Mouse (Mus musculus) limb, embryonic 10.5 days (tissue): Measurements from ENCODE around the gene Zfp770. TPM values are rescaled to one million over a fixed set of nuclear protein-coding genes. Genes with fewer than 3 reads are reported as not detected.

ENCODE experiments used
- DNase-seq: peaks from one replicate; pipeline ENCODE4 v3.0.0-alpha.2; 2017; ENCODE audit warnings: low spot score
- H3K27ac ChIP-seq: fragments of 300-500 bp; sonication (generic); 2 replicates; pipeline ENCODE4 v1.5.1; 2016; ENCODE audit warnings: mild to moderate bottlenecking
- H3K27me3 ChIP-seq: fragments of 300-500 bp; sonication (generic); 2 replicates; pipeline ENCODE4 v1.6.1; 2016; ENCODE audit warnings: low read depth, mild to moderate bottlenecking; ENCODE audit not compliant: poor library complexity, severe bottlenecking
- H3K36me3 ChIP-seq: fragments of 300-500 bp; sonication (generic); 2 replicates; pipeline ENCODE4 v1.6.1; 2016; ENCODE audit warnings: mild to moderate bottlenecking, moderate library complexity
- H3K4me1 ChIP-seq: fragments of 300-500 bp; sonication (generic); 2 replicates; pipeline ENCODE4 v1.6.1; 2016
- H3K4me3 ChIP-seq: fragments of 300-500 bp; sonication (generic); 2 replicates; pipeline ENCODE4 v1.5.1; 2016; ENCODE audit warnings: mild to moderate bottlenecking, moderate library complexity
- H3K9me3 ChIP-seq: fragments of 300-500 bp; sonication (generic); replicated peaks from 2 replicates; pipeline ENCODE4 v1.6.1; 2016; ENCODE audit warnings: mild to moderate bottlenecking
- WGBS: fragments of 180-500 bp; shearing (Covaris S2); methylation state at CpG from one replicate; pipeline ENCODE4 v1.1.7; 2016; 5-methylcytosine and 5-hydroxymethylcytosine counted together
- polyA plus RNA-seq: library from polyadenylated mRNA; unstranded; fragments of >200 nt; fragmentation: Nextera tagmentation; extraction: Ambion mirVana; gene quantifications from 2 replicates; pipeline ENCODE4 v1.2.1, GENCODE M21; 2016

Zfp770 gene
- polyA plus RNA-seq, 1 experiment from 2014 or later, result 3.0 TPM

GRCm38 (mm10) chr2:114174651-114175484 lies 26.4 kb downstream of the Zfp770 start:
- peak; percentile 86 for DNase-seq
- Histone ChIP-seq H3K9me3 (no peaks in the 10 kb centered on the region), H3K27me3 (no peaks in the 10 kb centered on the region), H3K4me3 (peak overlapping the region; percentile 87), H3K27ac (peak overlapping the region; percentile 91), H3K4me1 (peaks cover 11% of the 10 kb centered on the region), H3K36me3 (peaks cover 22% of the 10 kb centered on the region)
- WGBS, result under 1% methylated on average over 44 of the region's 44 CpGs

- Histone ChIP-seq H3K36me3 (peaks cover 33% of the 10 kb centered on the region), H3K27ac (no peak overlapping the region), H3K27me3 (no peaks in the 10 kb centered on the region), H3K4me3 (no peak overlapping the region), H3K9me3 (no peaks in the 10 kb centered on the region), H3K4me1 (peaks cover 11% of the 10 kb centered on the region)
- DNase-seq, result no peak
Observed at GRCm38 (mm10) chr2:114173248-114173647, 28.0 kb downstream of the Zfp770 start.

GRCm38 (mm10) chr2:114167837-114168236 lies 33.4 kb downstream of the Zfp770 start:
- no peak for DNase-seq
- Histone ChIP-seq H3K9me3 (no peaks in the 10 kb centered on the region), H3K27me3 (no peaks in the 10 kb centered on the region), H3K4me3 (no peak overlapping the region), H3K27ac (no peak overlapping the region), H3K36me3 (peaks cover 71% of the 10 kb centered on the region), H3K4me1 (no peaks in the 10 kb centered on the region)

GRCm38 (mm10) chr2:114161978-114162377 lies 39.3 kb downstream of the Zfp770 start:
- no peaks in the 10 kb centered on the region for H3K9me3 ChIP-seq
- peaks cover 87% of the 10 kb centered on the region for H3K36me3 ChIP-seq
- WGBS, result 95% methylated on average over 1 of the region's 1 CpGs
- DNase-seq, result no peak
- no peak overlapping the region for H3K4me3 ChIP-seq
- no peaks in the 10 kb centered on the region for H3K27me3 ChIP-seq
- H3K27ac ChIP-seq, result no peak overlapping the region
- H3K4me1 ChIP-seq, result no peaks in the 10 kb centered on the region

GRCm38 (mm10) chr2:114157345-114157744 lies 43.9 kb downstream of the Zfp770 start:
- Histone ChIP-seq H3K4me3 (no peak overlapping the region), H3K27me3 (no peaks in the 10 kb centered on the region), H3K36me3 (peaks cover 94% of the 10 kb centered on the region), H3K9me3 (no peaks in the 10 kb centered on the region), H3K27ac (no peak overlapping the region), H3K4me1 (no peaks in the 10 kb centered on the region)
- DNase-seq, result no peak
- WGBS, result 92% methylated on average over 4 of the region's 4 CpGs

GRCm38 (mm10) chr2:114156639-114157038 lies 44.6 kb downstream of the Zfp770 start:
- Histone ChIP-seq H3K27ac (no peak overlapping the region), H3K4me3 (no peak overlapping the region), H3K36me3 (peaks cover 96% of the 10 kb centered on the region), H3K9me3 (no peaks in the 10 kb centered on the region), H3K27me3 (no peaks in the 10 kb centered on the region), H3K4me1 (no peaks in the 10 kb centered on the region)
- WGBS, result 93% methylated on average over 1 of the region's 1 CpGs
- DNase-seq, result no peak

GRCm38 (mm10) chr2:114153247-114153646 lies 48.0 kb downstream of the Zfp770 start:
- Histone ChIP-seq H3K9me3 (no peaks in the 10 kb centered on the region), H3K4me3 (no peak overlapping the region), H3K4me1 (no peaks in the 10 kb centered on the region), H3K36me3 (peaks cover 95% of the 10 kb centered on the region), H3K27ac (no peak overlapping the region), H3K27me3 (no peaks in the 10 kb centered on the region)
- no peak for DNase-seq
- 96% methylated on average over 6 of the region's 6 CpGs for whole genome bisulfite sequencing

- Histone ChIP-seq H3K4me1 (no peaks in the 10 kb centered on the region), H3K27ac (no peak overlapping the region), H3K4me3 (no peak overlapping the region), H3K9me3 (no peaks in the 10 kb centered on the region), H3K27me3 (no peaks in the 10 kb centered on the region), H3K36me3 (peaks cover 92% of the 10 kb centered on the region)
- 95% methylated on average over 15 of the region's 15 CpGs for WGBS
- no peak for DNase-seq
Observed at GRCm38 (mm10) chr2:114146864-114147458, 54.3 kb downstream of the Zfp770 start.

GRCm38 (mm10) chr2:114145315-114145801 lies 55.9 kb downstream of the Zfp770 start:
- no peak overlapping the region for H3K4me3 ChIP-seq
- peaks cover 93% of the 10 kb centered on the region for H3K36me3 ChIP-seq
- H3K27me3 ChIP-seq, result no peaks in the 10 kb centered on the region
- H3K9me3 ChIP-seq, result no peaks in the 10 kb centered on the region
- no peak overlapping the region for H3K27ac ChIP-seq
- H3K4me1 ChIP-seq, result no peaks in the 10 kb centered on the region
- 83% methylated on average over 6 of the region's 6 CpGs for WGBS
- peak; percentile 34 for DNase-seq

- no peak overlapping the region for H3K4me3 ChIP-seq
- H3K27me3 ChIP-seq, result no peaks in the 10 kb centered on the region
- WGBS, result 96% methylated on average over 5 of the region's 5 CpGs
- H3K27ac ChIP-seq, result no peak overlapping the region
- H3K9me3 ChIP-seq, result no peaks in the 10 kb centered on the region
- H3K36me3 ChIP-seq, result peaks cover 93% of the 10 kb centered on the region
- no peaks in the 10 kb centered on the region for H3K4me1 ChIP-seq
- no peak for DNase-seq
Observed at GRCm38 (mm10) chr2:114144915-114145314, 56.4 kb downstream of the Zfp770 start.

GRCm38 (mm10) chr2:114143842-114144241 lies 57.4 kb downstream of the Zfp770 start:
- Histone ChIP-seq H3K27me3 (no peaks in the 10 kb centered on the region), H3K9me3 (no peaks in the 10 kb centered on the region), H3K4me3 (no peak overlapping the region), H3K4me1 (no peaks in the 10 kb centered on the region), H3K36me3 (peaks cover 93% of the 10 kb centered on the region), H3K27ac (no peak overlapping the region)
- 94% methylated on average over 6 of the region's 6 CpGs for WGBS
- no peak for DNase-seq
